13 mouse cellular contexts compared by ENCODE assay signal in genomic region chr5:22245056-22245455, GRCm38 (mm10).
"Had no signal": no experiment of that assay in that cellular context is flagged by ENCODE, and none has a peak within 500 bp of the region (broad histone marks: within the 10 kb centered on the region; RNA-seq: fewer than 3 reads in every experiment).

No protein-coding gene starts in this region.

- H3K4me1 ChIP-seq: intestine, embryonic 15.5 days; limb, embryonic 10.5 days; liver, embryonic 15.5 days; stomach, embryonic 15.5 days had no signal

- ATAC-seq: intestine, embryonic 15.5 days; lung, postnatal 0 days; midbrain, embryonic 13.5 days had no signal

- H3K9me3 ChIP-seq: intestine, embryonic 15.5 days; limb, embryonic 10.5 days; liver, embryonic 15.5 days; midbrain, embryonic 13.5 days; stomach, embryonic 15.5 days had no signal

- H3K4me2 ChIP-seq: intestine, embryonic 15.5 days; liver, embryonic 11.5 days; liver, embryonic 15.5 days; midbrain, embryonic 13.5 days; stomach, embryonic 15.5 days had no signal

- H3K36me3 ChIP-seq: intestine, embryonic 15.5 days; limb, embryonic 10.5 days; liver, embryonic 15.5 days; midbrain, embryonic 13.5 days; stomach, embryonic 15.5 days had no signal

- H3K4me3 ChIP-seq: intestine, embryonic 15.5 days; limb, embryonic 10.5 days; liver, embryonic 15.5 days; midbrain, embryonic 13.5 days; stomach, embryonic 15.5 days had no signal

- DNase-seq: kidney, adult 18-20 months; kidney, postnatal 10 days; kidney, postnatal 4 days; lung, adult 2 months; lung, postnatal 36 days; thymus, postnatal 36 days had no signal

- H3K9ac ChIP-seq: intestine, embryonic 15.5 days; liver, embryonic 15.5 days; midbrain, embryonic 13.5 days; stomach, embryonic 15.5 days had no signal

- H3K27me3 ChIP-seq: intestine, embryonic 15.5 days; liver, embryonic 15.5 days; midbrain, embryonic 13.5 days; stomach, embryonic 15.5 days had no signal

- H3K27ac ChIP-seq: intestine, embryonic 15.5 days; limb, embryonic 10.5 days; liver, embryonic 15.5 days; midbrain, embryonic 13.5 days; stomach, embryonic 15.5 days had no signal
